19 mouse cellular contexts compared by ENCODE assay signal in the genomic region with DNA sequence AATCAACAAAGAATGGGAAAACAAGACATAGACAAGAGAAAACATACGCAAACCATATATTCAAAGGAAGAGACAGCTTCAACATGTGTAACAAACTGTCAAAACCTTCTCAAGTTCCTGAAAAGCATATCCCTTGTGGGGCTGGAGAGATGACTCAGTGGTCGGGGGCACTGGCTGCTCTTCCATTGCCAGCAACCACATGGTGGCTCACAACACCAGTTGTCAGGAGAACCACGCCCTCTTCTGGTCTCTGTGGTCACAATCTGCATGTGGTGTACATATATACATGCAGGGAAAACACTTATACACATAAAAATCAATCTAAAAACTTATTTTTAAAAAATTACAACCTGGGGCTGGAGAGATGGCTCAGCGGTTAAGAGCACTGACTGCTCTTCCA. TPM values are rescaled to one million over a fixed set of nuclear protein-coding genes. Genes with fewer than 3 reads are reported as not detected.
DNase-seq lines count a peak whose midpoint lies in the region; ATAC-seq lines count a peak whose summit lies in the region.
"Had no signal": no experiment of that assay in that cellular context is flagged by ENCODE, and none has a peak within 500 bp of the region (broad histone marks: within the 10 kb centered on the region; RNA-seq: fewer than 3 reads in every experiment).

No protein-coding gene starts in this region.

- no peak overlapping the region for H3K4me2 ChIP-seq in midbrain, embryonic 11.5 days
- H3K4me2 ChIP-seq in midbrain, embryonic 14.5 days (ENCODE audit: low read length): no peak overlapping the region
- H3K4me2 ChIP-seq: heart, embryonic 11.5 days; hindbrain, embryonic 15.5 days; limb, embryonic 15.5 days; lung, embryonic 15.5 days; stomach, embryonic 15.5 days had no signal

- no peak overlapping the region for H3K4me3 ChIP-seq in midbrain, embryonic 11.5 days (ENCODE audit: low read depth, low read length)
- H3K4me3 ChIP-seq in midbrain, embryonic 14.5 days (replicated peaks; ENCODE audit: low read depth, low read length): no peak overlapping the region
- H3K4me3 ChIP-seq: forebrain, embryonic 10.5 days; hindbrain, embryonic 15.5 days; limb, embryonic 15.5 days; lung, embryonic 15.5 days; megakaryocyte, embryonic 14.5 days; stomach, embryonic 15.5 days had no signal

- H3K27me3 ChIP-seq in midbrain, embryonic 11.5 days (ENCODE audit: control insufficient read depth, insufficient read depth, low read length): no peaks in the 10 kb centered on the region
- H3K27me3 ChIP-seq in midbrain, embryonic 14.5 days (ENCODE audit: control insufficient read depth, insufficient read depth, low read length): no peaks in the 10 kb centered on the region
- H3K27me3 ChIP-seq: hindbrain, embryonic 15.5 days; limb, embryonic 15.5 days; lung, embryonic 15.5 days; megakaryocyte, embryonic 14.5 days; stomach, embryonic 15.5 days had no signal

- no peaks in the 10 kb centered on the region; the same call in 1 of the 2 replicates for H3K36me3 ChIP-seq in midbrain, embryonic 11.5 days (ENCODE audit: control insufficient read depth, insufficient read depth, low read length)
- peaks cover 6% of the 10 kb centered on the region; the same call in 1 of the 2 replicates for H3K36me3 ChIP-seq in midbrain, embryonic 14.5 days (ENCODE audit: control insufficient read depth, insufficient read depth, low read length)

- H3K27ac ChIP-seq in midbrain, embryonic 11.5 days (ENCODE audit: low read depth, low read length): no peak overlapping the region
- H3K27ac ChIP-seq in midbrain, embryonic 14.5 days (replicated peaks; ENCODE audit: low read depth, low read length): no peak overlapping the region
- H3K27ac ChIP-seq: forebrain, embryonic 10.5 days; hindbrain, embryonic 15.5 days; limb, embryonic 15.5 days; lung, embryonic 15.5 days; stomach, embryonic 15.5 days had no signal

- no peaks in the 10 kb centered on the region for H3K4me1 ChIP-seq in midbrain, embryonic 11.5 days (ENCODE audit: control insufficient read depth, insufficient read depth, low read length)
- no peaks in the 10 kb centered on the region for H3K4me1 ChIP-seq in midbrain, embryonic 14.5 days (ENCODE audit: control insufficient read depth, insufficient read depth, low read length)
- H3K4me1 ChIP-seq: hindbrain, embryonic 15.5 days; limb, embryonic 15.5 days; lung, embryonic 15.5 days; stomach, embryonic 15.5 days had no signal

- H3K9ac ChIP-seq in midbrain, embryonic 11.5 days (ENCODE audit: low read length): no peak overlapping the region
- no peak overlapping the region for H3K9ac ChIP-seq in midbrain, embryonic 14.5 days (replicated peaks; ENCODE audit: low read length)
- H3K9ac ChIP-seq: hindbrain, embryonic 15.5 days; limb, embryonic 15.5 days; lung, embryonic 15.5 days; stomach, embryonic 15.5 days had no signal

- ATAC-seq in midbrain, embryonic 11.5 days (ENCODE audit: low FRiP score): no peak
- ATAC-seq in midbrain, embryonic 14.5 days (ENCODE audit: low FRiP score, low TSS enrichment): no peak
- ATAC-seq: intestine, postnatal 0 days had no signal

- WGBS in midbrain, embryonic 11.5 days: 92% methylated on average over 4 of the region's 4 CpGs
- 91% methylated on average over 4 of the region's 4 CpGs for WGBS in midbrain, embryonic 14.5 days

- no peaks in the 10 kb centered on the region; the same call in 1 of the 2 replicates for H3K9me3 ChIP-seq in midbrain, embryonic 11.5 days (ENCODE audit: control insufficient read depth, low read length)
- no peaks in the 10 kb centered on the region for H3K9me3 ChIP-seq in midbrain, embryonic 14.5 days (ENCODE audit: control insufficient read depth, low read length)
- H3K9me3 ChIP-seq: forebrain, embryonic 10.5 days; hindbrain, embryonic 15.5 days; limb, embryonic 15.5 days; lung, embryonic 15.5 days; megakaryocyte, embryonic 14.5 days; stomach, embryonic 15.5 days had no signal

- peak; percentile 82 for DNase-seq in midbrain, embryonic 11.5 days (ENCODE audit: low spot score, missing footprints)
- DNase-seq in midbrain, embryonic 14.5 days: no peak
- DNase-seq in CD4-positive helper T cell, adult 2 months (ENCODE audit: low read depth, low spot score): peak; percentile 26
- DNase-seq in MEL-GATA-1-ER (ENCODE audit: extremely low read depth, low read depth): peak; percentile 21
- peak; percentile 21 for DNase-seq in naive thymus-derived CD4-positive, alpha-beta T cell, adult 2 months (ENCODE audit: low read depth)
- DNase-seq in urinary bladder, adult 2 months (ENCODE audit: low spot score): no peak
- DNase-seq in cerebellum, postnatal 36 days: no peak
- DNase-seq: cerebellum, adult 9-10 months; heart, postnatal 14 days; kidney, postnatal 36 days; right cerebral cortex, adult 18-20 months had no signal

RNA-seq across cellular contexts. Expression of a gene that starts 44.9 kb away (rescaled TPM):
- polyA plus RNA-seq in midbrain, embryonic 11.5 days (2014; fragmentation: Nextera tagmentation; extraction: Ambion mirVana): 47.9 and 50.6 TPM in 2 replicates
- 29.2 and 37.4 TPM in 2 replicates for polyA plus RNA-seq in midbrain, embryonic 14.5 days (2014; fragmentation: Nextera tagmentation; extraction: Ambion mirVana)
- 32.2 and 36.3 TPM in 2 replicates for polyA plus RNA-seq in urinary bladder, adult 2 months (2012; rRNA removed)

Comparison
In these comparisons a context has a peak if more than half of its experiments do, and no peak if none do; other contexts are left out.
1. DNase-seq: peak in midbrain, embryonic 11.5 days (single experiment), CD4-positive helper T cell, adult 2 months (single experiment), MEL-GATA-1-ER (single experiment) and naive thymus-derived CD4-positive, alpha-beta T cell, adult 2 months (single experiment); none in midbrain, embryonic 14.5 days (single experiment), urinary bladder, adult 2 months (single experiment) and cerebellum, postnatal 36 days (0 of 2).